Mouse (Mus musculus): ENCODE measurements around the gene Tns4.

Tns4 gene

DNA sequence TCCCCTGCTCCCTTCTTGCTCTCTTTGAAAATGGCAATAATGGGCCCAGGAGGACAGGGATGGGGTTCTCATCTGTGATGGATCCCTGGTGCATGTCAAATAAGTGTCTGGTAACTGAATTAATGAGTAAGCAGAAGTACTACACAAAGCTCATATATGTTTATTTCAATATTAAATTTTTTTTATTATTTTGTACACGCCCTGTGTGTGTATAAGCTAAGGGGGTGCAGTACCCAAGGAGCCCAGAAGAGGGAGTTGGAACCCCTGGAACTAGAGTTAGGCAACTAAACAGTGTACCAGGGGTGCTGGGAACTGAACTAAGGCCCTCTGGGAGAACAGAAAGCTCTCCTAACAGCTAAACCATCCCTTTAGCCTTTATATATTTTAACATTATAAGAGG lies 29.3 kb upstream of the Tns4 start:
- DNase-seq (ENCODE audit: low read depth): no peak

DNA sequence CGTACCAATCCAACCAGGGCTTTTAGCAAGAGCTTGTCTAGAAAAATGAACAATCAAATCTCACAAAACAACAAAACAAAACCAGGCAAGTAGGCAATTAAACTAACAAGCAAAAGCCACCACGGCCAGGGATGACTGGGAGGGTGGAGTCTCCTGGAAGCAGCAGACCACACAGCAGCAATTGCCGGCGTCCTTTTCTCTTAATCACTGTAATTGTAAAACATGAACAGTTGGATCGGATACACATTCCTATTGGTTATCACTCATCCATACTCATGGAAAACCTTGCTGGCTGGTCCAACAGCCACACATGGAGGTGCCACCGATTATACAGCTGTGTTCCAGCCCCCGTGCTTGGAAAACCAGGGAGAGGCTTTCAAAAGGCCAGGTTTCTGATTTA lies 28.8 kb upstream of the Tns4 start:
- no peak for DNase-seq (ENCODE audit: low read depth)

DNA sequence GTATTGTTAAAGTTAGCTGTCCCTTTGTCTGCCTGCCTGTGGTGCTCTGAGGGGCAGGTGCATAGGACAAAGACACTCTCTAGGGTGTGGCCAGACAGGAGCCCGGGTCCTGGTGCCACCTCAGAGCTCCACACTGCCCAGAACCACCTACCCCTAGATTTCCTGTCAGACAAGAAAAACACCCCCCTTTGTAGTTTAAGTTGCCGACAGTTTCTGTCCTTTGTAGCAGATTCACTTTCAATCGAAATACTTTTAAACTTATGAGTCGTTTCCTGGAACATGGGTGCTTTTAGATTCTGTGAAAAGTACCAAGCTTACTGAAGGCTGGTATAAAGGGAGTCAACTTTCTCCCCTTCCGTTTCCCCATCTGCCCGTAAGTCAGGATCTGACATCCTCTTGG lies 26.8 kb upstream of the Tns4 start:
- no peak for DNase-seq (ENCODE audit: low read depth)

DNA sequence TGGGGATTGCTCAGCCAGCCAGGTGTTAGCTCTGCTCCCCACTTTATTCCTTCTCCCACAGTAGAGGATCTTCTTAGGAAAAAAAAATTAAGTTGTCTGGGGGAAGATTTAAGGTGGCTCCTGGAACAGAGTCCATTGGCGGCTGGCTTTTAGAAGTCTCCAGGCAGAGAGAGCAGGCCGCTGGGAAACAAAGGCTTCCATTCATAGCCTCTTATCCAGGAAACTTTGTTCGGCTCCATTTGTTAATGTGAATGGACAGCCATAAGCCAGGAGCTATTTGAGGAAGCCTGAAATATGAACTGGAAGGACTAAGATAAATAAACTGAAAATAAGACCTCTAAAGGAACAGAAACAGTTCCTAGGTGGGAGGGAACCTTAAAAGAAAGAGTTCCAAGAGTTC lies 24.0 kb upstream of the Tns4 start:
- peak; percentile 74 for DNase-seq (ENCODE audit: low read depth)

DNA sequence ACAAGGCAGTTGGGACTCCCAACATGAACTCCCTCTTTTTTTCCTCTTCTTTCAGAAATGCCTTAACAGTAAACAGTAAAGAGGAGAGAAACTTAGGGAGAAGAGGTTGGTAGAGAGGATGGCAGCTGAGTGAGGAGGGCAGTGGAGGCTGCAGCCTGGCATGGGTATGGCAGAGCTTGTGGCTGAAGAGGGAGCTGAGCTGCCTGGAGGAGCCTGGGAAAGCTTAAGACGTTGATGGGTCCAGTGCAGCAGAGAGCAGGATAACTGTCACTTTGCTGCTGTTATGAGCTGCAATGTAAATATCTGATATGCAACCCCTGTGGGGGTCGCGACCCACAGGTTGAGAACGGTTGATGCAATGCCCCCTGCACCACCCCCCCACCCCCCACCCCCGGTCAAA lies 23.6 kb upstream of the Tns4 start:
- no peak for DNase-seq (ENCODE audit: low read depth)

DNA sequence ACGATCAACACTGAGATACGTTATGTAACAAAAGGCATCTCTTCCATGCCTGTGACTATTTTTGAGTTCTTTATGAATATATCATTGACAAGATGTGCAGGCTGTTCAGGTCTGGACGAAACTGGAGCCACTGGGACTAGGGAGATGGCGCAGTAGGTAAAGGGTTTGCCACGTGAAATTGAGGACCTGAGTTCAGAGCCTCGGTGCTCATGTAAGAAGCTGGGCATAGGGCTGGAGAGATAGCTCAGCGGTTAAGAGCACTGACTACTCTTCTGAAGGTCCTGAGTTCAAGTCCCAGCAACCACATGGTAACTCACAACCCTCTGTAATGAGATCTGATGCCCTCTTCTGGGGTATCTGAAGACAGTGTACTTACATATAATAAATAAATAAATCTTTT lies 22.5 kb upstream of the Tns4 start:
- DNase-seq (ENCODE audit: low read depth): no peak

DNA sequence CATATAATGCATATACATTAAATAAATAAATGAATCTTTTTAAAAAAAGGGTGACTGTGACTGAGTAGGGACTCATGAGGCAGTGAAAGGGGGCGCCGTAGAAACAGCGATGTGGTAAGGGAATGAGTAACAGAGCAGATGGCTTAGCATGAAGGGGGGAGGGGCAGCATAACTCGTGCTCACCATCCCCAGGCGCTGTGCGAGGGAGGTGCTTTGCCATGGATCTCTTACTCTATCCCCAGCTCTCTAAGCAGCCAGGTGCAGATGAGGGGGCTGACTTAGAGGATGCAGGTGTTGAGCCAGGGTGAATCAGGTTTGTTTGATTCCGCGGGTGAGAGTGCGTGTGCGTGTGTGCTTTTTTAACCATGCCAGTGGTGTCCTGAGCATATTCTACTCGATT lies 22.0 kb upstream of the Tns4 start:
- no peak for DNase-seq (ENCODE audit: low read depth)

DNA sequence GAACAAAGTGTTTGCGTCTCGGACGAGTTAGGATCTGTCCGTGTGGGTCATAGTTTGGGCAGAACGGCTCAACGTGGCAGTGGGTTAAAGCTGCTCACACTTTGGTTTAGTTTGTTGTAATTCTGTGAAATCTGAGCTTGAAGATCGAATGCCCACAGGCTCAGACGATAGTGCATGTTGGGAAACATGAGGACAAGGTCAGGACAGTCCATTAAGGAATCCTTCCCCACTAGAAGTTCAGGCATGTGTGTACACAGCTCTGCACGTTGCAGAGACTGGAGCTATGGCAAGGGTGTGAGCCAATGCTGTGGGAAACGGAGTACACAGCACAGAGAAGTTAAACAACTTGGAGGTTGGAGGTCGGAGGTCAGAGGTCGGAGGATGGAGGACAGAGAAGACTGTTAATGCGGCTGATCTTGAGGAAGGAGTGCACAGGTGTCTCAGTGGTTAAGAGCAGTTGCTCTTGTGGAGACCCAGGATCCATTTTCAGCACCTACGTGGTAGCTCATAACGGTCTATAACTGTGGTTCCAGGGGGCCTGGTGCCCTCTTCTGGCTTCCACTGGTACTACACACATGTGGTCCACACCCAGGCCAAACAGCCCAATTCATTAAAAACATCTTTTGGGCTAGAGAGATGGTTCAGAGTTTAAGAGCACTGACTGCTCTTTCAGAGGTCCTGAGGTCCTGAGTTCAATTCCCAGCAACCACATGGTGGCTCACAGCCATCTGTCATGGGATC lies 21.4 kb upstream of the Tns4 start:
- no peak for DNase-seq (ENCODE audit: low read depth)

DNA sequence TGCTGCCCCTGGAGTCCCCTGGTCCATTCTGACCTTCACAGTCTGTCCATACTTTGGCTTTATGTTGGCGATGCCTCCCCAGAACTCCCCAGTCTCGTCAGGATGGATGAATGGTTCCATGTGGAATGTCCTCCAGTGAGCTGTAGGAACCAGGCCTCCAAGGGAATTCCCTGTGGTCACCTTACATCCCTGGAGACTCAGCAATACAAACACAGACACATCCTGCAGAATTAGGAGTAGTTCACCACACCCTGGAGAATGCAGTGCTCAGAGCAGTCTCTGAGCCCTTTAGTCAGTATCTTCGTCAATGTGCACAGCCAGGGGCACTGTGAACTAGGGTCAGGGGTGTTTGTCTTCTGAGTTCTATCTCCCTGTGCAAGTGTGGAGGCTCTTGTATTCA lies 19.2 kb upstream of the Tns4 start:
- no peak for DNase-seq (ENCODE audit: low read depth)

DNA sequence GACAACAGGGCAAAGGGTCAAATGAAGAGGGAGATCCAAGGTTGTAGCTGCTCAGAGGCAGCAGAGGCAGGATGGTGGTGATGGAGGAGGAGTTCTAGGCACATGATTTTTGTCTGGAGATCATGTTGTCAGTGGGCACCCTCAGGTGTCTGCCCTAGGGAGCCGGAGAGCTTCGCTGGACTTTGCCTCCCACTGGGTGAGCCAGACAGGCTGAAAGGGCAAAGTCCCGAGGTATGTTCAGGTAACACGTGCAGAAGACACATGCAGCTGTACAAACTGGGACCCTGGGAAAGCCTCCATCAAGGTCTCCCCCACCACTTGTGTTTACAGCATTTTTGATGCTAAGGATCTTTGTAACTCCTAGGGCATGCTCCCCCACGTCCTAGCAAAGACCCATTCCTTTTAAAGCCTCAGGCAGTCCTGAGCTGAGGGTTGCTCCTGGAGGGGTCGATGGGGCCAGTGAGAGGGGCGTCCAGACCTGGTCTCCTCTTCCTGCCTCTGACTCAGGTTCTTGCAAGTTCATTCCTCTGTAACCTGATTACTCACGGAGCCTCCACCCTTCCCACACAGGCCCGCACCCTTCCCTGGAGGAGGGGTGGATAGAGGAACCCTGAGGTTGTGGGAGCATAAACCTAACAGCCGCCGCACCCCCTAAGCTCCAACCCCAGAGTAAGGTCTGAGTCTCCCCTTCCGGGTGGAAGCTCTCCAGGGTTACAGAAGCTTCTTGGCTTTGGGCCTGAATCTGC lies 17.0 kb upstream of the Tns4 start:
- DNase-seq (ENCODE audit: low read depth): no peak

DNA sequence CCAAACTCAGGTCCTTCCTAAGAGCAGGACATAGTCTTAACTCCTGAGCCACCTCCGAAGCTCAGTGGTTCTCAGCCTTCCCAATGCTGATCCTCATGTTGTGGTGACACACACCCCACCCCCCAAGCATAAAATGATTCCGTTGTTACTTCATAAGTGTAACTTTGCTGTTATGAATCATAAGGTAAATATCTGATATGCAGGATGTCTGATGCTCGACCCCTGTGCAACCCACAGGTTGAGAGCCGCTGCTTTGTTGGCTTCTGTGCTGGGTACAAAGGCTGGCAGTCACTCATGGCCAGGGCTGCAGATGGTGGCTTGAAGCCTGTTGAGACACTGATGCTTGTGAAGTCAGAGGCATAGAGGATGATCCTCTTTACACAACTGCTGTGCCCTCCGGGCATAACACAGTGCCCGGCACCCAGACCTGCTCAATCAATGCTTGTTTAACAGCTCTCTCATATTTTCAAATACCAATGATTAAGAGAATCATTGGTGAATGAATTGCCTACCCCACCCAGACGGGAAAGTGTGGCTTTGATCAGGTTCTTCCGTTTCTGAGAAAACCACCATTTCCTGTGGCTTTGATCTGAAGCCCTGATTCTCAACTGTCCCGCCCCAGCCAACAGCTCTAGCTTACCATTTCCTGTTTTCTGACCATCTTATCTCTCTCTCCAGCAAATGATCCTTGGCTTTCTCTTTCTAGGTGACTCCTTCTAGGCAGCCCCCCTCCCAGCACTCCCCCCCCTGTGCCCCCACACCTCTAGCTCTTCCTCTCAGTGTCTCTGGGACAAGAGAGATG lies 15.7 kb upstream of the Tns4 start:
- no peak for DNase-seq (ENCODE audit: low read depth)

DNA sequence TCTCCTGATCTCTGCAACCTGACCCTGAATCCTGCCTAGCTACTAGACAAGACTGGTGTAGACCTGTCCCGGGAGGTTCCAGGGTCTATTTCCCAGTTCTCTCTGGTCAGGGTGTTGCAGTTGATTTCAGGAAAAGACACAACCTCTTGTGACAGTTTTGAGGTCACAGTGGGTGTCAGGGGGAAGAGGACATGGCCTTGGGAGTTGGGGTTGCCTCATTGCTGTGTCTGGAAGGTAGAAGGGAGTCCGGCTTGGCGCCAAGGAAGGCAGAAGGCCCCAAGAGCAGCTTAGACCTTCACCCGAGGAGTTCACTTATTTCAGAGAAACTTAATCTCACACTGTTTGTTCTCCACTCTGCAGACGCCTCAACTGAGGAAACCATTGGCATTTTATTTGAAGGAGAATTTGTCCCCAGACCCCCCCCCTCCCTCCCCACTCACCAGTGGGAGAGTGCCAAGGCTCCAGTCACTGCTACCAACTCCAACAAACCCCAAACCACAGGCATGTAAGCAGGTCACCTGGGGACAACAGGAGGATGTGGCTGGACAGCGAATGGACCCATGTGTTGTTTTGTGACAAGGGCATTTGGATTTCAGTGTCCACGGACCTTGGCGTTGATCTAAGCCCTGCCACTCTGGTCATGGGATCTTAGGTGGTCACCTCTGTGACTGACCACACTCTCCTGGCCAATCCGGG lies 13.6 kb upstream of the Tns4 start:
- no peak for DNase-seq (ENCODE audit: low read depth)

DNA sequence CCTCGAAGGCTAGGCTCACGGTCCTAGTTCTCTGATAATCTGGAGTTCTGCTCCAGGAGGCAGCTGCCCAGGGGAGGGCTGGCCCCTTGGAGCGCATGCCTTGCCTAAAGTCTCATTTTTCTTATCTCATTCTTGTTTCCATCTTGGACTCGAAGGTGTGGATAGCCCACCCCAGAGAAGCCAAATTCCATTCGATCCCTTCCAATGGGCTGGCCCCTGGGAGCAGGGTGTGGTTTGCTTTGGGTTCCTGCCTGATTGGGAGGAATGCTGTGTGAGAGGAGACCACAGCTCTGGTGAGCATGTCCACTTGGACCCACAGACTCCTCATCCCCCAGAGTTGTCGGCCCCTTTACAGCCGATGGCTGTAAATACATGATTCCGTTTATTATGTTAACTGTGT lies 12.6 kb upstream of the Tns4 start:
- DNase-seq (ENCODE audit: low read depth): no peak

DNA sequence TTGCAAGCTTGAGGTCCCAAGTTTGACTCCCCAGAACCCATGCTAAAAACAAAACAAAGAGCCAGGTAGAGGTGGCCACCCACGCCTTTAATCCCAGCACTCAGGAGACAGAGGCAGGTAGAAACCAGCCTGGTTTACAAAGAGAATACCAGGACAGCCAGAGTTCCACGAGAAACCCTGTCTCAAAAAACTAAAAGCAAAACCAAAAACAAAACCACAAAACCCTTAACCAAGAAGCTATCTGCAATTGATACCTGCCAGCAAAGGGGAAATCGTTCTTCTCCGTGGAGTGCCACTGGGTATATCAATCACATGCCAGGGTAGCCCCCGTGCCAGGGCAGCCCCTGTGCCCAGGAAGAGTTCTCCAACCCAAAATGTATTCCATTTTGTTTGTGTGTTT lies 11.1 kb upstream of the Tns4 start:
- no peak for DNase-seq (ENCODE audit: low read depth)

DNA sequence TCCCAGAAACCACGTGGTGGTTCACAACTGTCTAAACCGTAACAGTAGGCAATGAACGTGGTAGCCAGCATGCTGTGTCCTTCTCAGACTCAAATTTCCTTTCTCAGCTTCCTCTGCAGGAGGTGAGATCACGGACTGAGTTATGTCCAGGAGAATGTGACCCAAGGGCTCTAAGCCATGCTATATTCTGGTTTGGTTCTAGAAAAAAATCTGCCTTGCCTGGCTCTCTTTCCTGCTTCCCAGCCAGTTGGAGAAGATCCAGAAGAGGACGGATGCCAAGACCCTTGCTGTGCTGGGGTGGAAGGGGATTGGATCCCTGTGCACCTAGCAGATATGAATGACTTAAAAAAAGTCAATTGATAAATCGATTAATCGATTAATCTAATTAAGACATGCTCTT lies 10.4 kb upstream of the Tns4 start:
- DNase-seq (ENCODE audit: low read depth): peak; percentile 62

DNA sequence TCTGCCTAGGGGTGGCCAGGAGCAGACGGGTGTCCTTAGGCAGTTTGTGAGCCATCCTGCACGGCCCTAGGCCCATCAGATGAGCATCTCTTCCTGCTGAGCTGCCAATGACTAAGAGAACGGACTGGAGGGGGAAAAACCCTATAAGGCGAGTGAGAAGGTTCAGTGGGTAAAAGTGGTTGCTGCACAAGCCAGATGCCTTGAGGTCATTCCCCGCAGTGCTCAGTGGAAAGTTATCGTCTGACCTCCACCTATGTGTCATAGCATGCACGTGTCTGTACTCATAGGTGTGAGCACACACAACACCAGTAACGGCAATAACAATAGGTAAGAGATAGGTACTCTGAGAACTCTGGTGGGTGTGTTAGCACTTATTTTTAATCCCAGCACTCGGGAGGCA lies 9.8 kb upstream of the Tns4 start:
- no peak for DNase-seq (ENCODE audit: low read depth)

DNA sequence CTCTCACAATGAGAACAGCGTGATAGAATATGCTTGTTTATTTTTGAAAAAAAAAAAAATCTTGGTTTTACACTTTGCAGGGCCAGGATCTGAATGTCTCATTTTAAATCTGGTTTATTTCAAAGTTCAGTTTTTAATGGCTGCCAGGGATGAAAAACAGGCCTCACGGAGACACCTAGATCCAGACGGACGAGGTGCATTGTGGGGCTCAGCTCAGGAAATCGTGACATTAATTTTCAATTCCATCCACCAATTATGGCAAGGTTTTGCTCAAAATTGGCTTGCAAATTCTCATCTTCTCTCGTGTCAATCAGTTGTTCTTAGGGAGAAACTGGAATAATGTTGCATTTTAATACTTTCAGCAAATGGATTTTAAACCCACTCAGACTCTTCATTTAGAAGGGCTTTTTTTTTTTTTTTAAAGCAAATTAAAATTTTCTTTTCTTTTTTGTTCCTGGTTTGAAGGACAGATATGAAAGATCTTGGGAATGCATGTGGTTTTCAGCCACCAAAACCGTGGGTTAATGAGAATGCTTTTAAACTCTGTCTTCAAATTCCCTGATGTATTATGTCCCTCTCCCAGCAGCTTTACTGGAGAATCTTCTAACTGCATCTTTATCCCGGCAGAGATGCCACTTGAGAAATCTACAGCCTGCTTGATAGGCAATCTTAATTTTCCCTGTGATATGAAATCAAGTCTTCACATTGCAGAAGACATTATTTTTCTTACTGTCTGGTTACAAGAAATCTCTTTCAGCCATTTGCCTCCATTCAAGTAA lies 8.1 kb upstream of the Tns4 start:
- DNase-seq (ENCODE audit: low read depth): no peak

DNA sequence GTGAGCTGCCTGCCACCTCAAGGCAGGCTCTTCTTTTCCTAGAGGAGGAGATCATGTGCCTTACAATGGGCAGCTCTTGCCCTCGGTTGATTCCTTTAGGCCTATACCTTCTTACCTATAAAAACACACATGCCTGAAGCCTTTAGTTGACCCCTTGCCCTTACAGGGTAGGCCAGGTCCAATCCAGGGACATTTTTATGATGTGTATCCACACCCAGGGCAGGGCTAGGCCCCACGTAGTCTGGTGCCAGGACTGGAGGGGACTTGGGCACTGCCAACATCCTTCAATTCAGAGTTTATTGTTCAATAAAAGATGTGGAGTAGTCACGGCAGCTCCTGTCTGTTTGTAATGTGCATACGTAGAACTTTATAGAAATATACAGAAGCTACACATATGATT lies 7.3 kb upstream of the Tns4 start:
- no peak for DNase-seq (ENCODE audit: low read depth)

DNA sequence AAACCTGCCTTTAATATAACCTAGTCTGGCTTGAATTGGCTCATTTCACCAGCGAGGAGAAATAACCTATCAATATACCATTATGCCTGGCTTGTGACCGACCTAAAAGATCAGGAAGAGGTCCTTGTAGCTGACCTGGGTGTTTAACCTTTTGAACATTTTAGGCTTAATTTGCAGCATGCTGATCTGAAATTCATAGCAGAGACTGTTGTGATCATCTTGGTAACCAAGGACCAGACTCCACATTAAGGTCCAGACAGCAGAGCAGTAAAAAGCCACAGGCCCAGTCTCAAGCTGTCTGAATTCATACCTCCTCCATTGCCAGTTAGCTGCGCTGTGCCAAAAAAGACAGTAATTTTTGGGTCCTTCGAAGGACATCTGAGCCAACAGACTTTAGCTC lies 6.7 kb upstream of the Tns4 start:
- no peak for DNase-seq (ENCODE audit: low read depth)

DNA sequence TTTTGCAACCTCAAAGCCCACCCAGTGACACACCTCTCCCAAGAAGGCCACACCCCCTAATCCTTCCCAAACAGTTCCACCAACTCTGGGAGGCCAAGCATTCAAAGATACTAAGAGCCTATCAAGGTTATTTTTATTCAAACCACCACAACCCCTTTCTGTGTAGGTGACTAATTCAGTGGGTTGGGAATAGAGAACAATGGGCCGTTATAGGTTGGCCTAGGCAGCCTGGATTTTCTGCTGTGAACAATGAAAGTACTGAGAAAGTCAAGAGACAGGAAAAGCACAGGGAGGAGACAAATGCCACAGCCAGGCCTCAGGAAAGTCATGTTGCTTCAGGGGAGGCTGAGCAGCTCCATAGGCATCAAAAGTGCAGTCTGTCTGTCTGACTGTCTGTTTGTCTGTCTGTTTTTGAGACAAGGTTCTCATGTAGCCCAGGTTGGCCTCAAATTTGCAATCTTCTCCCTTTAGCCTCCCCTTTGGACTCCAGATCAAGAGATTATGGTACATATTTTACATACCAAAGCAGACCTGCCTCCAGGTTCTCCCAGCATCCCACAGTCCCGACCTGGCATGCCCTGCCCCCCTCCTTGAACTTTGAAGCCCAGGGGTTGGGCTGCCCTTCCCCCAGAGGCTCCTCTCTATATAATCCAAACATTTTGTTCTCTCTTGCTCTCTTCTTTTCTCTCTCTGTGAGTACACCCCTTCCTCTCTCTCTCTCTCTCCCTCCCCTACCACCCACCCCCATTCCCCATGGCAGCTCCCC lies 6.0 kb upstream of the Tns4 start:
- no peak for DNase-seq (ENCODE audit: low read depth)

DNA sequence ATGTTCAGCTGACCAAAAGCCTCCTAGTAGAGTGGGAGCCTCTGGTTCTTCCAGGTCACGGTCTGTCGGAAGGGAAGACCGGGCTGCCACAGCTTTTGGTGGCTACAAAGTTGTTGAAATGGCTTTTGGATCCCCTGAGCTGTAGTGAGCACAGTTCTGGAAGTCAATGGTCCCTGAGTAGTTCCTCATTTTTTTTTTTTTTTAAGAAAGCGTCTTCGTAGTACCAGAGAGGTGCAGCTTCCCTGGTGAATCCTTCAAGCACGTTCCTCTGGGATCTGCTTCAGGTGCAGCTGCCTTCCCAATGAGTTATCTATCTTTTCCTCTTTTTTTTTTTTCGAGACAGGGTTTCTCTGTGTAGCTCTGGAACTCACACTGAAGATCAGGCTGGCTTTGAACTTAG lies 4.6 kb upstream of the Tns4 start:
- no peak for DNase-seq (ENCODE audit: low read depth)
